Mouse (Mus musculus): ENCODE measurements around the gene Olfr1424. TPM values are rescaled to one million over a fixed set of nuclear protein-coding genes. Genes with fewer than 3 reads are reported as not detected.
"Not testable (repeated sequence)": the region's sequence is repeated elsewhere in the genome, so short reads cannot be mapped to it uniquely, and the experiment has no call there.

Gene Olfr1424
- total RNA-seq (2014; fragmentation: Nextera tagmentation) (not detected in 2 replicates), total RNA-seq (2017) (not detected in 2 replicates)

DNA sequence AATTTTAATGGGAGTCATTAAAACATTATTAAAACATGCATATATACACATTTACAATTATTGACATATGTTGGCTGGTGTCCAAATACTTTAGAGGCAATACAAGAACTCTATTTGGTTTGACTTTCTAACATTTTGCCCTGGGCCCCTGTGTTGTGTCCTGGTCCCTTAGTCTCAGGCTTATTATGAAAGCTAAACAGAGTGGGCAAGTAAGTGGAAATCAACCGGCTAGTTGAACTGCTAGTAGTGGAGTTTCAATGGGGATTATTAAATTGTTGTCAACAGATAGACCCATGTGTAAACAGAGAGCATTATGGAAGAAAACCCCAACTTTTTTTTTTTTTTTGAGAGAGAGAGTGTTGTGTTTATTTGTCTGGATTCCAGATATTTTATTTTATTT, at the start of gene Olfr1424:
Gene Olfr1424, minus strand, starts transcription at position 101 of the 400 bp plus-strand sequence.
- not testable (repeated sequence) for ATAC-seq (replicated peaks; ENCODE audit: low FRiP score, low TSS enrichment, poor library complexity, severe bottlenecking)

- no peak for ATAC-seq (replicated peaks; ENCODE audit: low FRiP score, low TSS enrichment, poor library complexity, severe bottlenecking)
These were observed 42.1 kb upstream of the Olfr1424 start for GRCm38 (mm10) chr19:12104541-12104940.

GRCm38 (mm10) chr19:12103234-12103633, 40.8 kb upstream of the Olfr1424 start, which contains the start of gene Olfr1427:
Olfr1427 (minus strand) TSS chr19:12103334.
- ATAC-seq (replicated peaks; ENCODE audit: low FRiP score, low TSS enrichment, poor library complexity, severe bottlenecking): no peak

DNA sequence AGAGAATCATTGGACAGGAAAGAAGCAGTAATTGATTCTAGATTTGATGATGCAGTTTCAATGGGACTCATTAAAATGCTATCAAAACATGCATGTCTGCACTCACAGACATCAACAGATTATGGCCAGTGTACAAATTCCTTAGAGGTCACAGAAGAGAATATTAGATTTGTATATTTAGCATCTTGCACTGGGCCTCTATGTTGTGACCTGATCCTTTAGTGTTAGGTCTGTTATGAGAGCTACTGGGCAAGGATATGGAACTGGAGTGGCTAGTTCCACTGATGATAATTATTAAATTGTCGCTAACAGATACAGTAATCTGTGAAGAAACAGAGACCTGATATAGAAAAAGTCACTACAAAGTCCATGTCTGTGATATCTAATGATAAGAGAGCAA, 29.4 kb upstream of the Olfr1424 start, which contains the start of gene Olfr1426:
Gene Olfr1426, minus strand, starts transcription at position 101 of the 400 bp plus-strand sequence.
- no peak for ATAC-seq (replicated peaks; ENCODE audit: low FRiP score, low TSS enrichment, poor library complexity, severe bottlenecking)

- ATAC-seq (replicated peaks; ENCODE audit: low FRiP score, low TSS enrichment, poor library complexity, severe bottlenecking): not testable (repeated sequence)
These were observed 15.1 kb upstream of the Olfr1424 start, which contains the start of gene Olfr1425 for GRCm38 (mm10) chr19:12077631-12078030. Olfr1425 (minus strand) TSS chr19:12077731.

DNA sequence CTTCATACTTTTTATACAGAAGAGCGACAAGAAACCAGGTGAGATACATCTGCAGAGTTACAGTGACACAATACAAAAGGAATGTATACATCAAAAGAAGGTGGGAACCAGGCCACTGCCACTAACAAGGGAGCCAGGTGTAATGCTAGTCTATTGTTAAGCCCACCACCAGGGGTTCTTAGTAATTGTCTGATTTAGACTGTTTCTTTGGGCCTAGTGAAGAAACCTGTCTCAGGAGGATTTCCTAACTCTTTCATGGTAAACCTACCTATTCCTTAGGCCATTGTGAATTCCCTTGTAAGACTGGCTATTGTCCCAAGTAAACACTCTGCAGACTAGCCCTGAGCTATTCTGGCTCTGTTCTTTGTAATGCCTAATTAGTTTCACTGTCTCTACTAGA, 7.1 kb upstream of the Olfr1424 start:
- not testable (repeated sequence) for ATAC-seq (replicated peaks; ENCODE audit: low FRiP score, low TSS enrichment, poor library complexity, severe bottlenecking)

DNA sequence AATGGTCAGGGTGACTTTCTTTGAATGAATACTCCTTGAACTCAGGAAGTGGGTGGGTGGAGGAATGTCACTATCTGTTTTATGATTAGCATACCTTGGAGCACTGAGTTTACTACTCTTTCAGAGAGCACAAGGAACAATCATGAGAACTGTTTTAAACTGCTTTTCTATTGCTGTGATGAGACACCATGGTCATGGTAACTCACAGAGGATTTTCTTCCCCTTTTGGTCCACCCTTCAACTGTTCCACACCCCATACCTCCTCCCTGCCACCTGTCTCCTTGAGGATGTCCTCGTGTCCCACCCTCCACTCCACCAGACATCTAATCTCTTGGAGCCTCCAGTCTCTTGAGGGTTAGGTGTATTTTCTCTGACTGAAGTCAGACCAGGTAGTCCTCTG, 5.3 kb upstream of the Olfr1424 start:
- ATAC-seq (replicated peaks; ENCODE audit: low FRiP score, low TSS enrichment, poor library complexity, severe bottlenecking): not testable (repeated sequence)

- ATAC-seq (replicated peaks; ENCODE audit: low FRiP score, low TSS enrichment, poor library complexity, severe bottlenecking): no peak
These were observed 19.3 kb downstream of the Olfr1424 start for GRCm38 (mm10) chr19:12043163-12043562.

GRCm38 (mm10) chr19:12041217-12041616, 21.3 kb downstream of the Olfr1424 start, which contains the start of gene Olfr1423:
Olfr1423 (minus strand) TSS chr19:12041317.
- no peak for ATAC-seq (replicated peaks; ENCODE audit: low FRiP score, low TSS enrichment, poor library complexity, severe bottlenecking)

GRCm38 (mm10) chr19:12037727-12038126, 24.8 kb downstream of the Olfr1424 start:
- no peak for ATAC-seq (replicated peaks; ENCODE audit: low FRiP score, low TSS enrichment, poor library complexity, severe bottlenecking)

GRCm38 (mm10) chr19:12026606-12027005, 35.9 kb downstream of the Olfr1424 start:
- no peak for ATAC-seq (replicated peaks; ENCODE audit: low FRiP score, low TSS enrichment, poor library complexity, severe bottlenecking)

DNA sequence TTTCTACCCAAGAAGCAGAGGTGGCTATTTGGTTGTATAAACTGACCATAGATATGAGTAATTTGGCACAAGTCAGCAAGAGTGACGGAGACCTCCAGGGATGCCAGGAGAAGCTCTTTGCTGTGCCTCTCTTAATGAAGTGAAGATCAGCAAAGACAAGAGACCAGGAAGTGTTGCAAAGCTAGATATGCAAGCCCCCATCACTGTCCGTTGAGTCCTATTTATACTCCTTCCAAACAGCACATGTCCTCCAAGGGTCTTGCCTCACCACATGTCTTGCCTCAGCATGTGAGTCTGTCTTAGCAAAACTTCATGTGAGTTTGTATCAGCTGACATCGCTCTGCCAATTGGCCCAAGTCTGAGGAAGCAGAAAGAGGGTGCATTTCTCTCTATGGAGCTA, 37.1 kb downstream of the Olfr1424 start:
- no peak for ATAC-seq (replicated peaks; ENCODE audit: low FRiP score, low TSS enrichment, poor library complexity, severe bottlenecking)

DNA sequence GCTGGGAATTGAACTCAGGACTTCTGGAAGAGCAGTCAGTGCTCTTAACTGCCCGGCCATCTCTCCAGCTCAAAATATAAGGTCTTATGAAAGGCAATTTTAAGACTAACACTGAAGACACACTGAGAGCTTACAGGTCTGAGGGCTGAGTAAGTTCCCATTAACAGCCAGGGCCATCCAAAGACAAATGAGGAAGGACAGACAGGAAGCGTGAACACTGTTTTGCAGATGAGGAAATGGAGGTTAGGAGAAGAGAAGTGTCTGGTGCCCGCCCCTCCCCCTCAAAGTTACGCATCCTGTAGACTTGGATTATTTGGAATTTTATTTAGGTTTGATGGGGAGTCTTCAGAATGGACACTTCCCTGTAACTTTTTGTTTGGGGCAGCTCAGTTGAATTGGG, 38.3 kb downstream of the Olfr1424 start:
- ATAC-seq (replicated peaks; ENCODE audit: low FRiP score, low TSS enrichment, poor library complexity, severe bottlenecking): no peak

DNA sequence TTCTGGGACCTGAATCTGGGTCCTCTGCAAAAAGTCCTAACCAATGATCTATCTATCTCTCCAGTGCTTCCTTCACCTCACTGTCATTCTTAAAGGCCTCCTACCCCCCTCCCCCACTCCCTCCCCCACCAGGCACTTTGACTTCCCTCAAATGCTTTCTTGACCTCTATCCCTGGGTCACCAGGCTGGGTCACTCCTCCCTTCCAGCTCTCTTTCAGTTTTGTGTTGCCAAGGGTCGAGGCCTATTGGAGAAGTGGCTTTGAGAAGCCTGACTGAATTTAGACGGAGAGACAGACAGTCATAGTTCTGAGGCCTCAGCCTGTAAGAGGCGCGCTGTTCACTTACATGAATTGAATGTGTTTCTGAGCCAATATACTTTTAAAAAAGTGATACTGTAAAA, 46.3 kb downstream of the Olfr1424 start:
- ATAC-seq (replicated peaks; ENCODE audit: low FRiP score, low TSS enrichment, poor library complexity, severe bottlenecking): no peak

DNA sequence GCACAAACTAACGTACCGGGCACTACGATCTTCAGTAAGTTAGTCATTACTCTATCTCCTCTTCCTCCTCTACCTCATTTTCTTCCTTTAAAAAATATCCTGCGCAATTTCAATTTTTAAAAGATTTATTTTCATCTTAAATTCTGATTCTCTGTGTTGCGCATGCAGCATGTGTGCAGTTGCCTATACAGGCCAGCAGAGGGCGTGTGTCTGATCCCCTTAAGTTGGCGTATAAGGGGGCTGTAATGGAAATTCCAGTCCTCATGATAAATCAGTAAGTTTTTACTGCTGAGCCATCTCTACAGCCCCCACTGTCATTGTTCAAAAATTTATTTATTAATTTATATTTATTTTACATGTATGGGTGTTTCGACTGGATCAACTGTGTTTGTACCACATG, 46.8 kb downstream of the Olfr1424 start:
- ATAC-seq (replicated peaks; ENCODE audit: low FRiP score, low TSS enrichment, poor library complexity, severe bottlenecking): no peak

GRCm38 (mm10) chr19:12013228-12013627, 49.3 kb downstream of the Olfr1424 start:
- no peak for ATAC-seq (replicated peaks; ENCODE audit: low FRiP score, low TSS enrichment, poor library complexity, severe bottlenecking)

GRCm38 (mm10) chr19:12012615-12013014, 49.9 kb downstream of the Olfr1424 start:
- ATAC-seq (replicated peaks; ENCODE audit: low FRiP score, low TSS enrichment, poor library complexity, severe bottlenecking): no peak

DNA sequence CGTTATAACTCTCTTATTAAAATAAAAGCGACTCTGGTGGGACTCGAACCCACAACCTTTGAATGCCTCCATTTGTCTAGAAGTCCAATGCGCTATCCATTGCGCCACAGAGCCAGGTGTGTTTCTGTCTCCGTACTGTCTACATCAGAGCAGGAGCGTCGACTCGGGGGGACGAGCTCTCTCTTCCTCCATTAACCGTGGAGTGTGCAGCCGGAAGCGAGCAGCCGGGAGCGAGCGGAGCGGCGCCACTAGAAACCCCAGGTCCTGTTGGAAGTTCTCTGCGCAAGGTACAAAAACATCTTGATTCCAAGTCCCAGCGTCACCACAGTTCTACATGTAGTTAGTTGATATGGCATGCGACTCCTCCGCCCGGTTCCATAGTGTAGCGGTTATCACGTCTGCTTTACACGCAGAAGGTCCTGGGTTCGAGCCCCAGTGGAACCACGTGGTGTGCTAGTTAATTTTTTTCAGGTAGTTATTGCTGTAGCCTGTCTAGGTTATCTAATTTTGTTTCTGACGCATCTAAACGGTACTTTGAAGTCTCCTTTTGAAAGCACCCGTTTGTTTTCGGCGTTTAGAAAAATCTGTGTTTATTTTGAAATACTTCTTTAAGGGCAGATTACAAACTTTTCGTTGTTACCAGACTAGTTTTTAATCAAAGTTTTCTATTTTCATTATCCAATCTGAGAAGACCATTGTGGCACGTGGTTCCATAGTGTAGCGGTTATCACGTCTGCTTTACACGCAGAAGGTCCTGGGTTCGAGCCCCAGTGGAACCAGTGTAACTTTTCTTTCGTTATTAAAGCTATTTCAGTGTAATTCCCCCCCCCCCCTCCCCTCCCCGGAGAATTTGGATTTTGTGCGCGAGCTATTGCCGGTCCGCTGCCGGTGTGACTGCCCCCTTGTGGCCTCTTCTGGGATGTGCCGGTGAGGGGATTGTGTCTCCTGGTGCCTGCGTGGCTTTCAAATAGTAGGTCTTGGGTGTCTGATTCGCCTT, 50.6 kb downstream of the Olfr1424 start:
- ATAC-seq (replicated peaks; ENCODE audit: low FRiP score, low TSS enrichment, poor library complexity, severe bottlenecking): peak; percentile 45

GRCm38 (mm10) chr19:12010916-12011559, 51.4 kb downstream of the Olfr1424 start:
- peak; percentile 28 for ATAC-seq (replicated peaks; ENCODE audit: low FRiP score, low TSS enrichment, poor library complexity, severe bottlenecking)

- peak; percentile 4; the same call in 1 of the 2 replicates for ATAC-seq (replicated peaks; ENCODE audit: low FRiP score, low TSS enrichment, poor library complexity, severe bottlenecking)
These were observed 52.2 kb downstream of the Olfr1424 start for GRCm38 (mm10) chr19:12010281-12010771.
